Mouse (Mus musculus) cerebral cortex, adult 2 months (tissue): ENCODE results near the gene Rras.

Source experiments
- WGBS: fragments of 180-500 bp; shearing (Covaris S2); methylation state at CpG from one replicate; pipeline ENCODE4 v1.1.7; 2018; 5-methylcytosine and 5-hydroxymethylcytosine counted together

The Rras gene

GRCm38 (mm10) chr7:45025601-45026220 lies 8.0 kb downstream of the Rras start:
- 46% methylated on average over 8 of the region's 8 CpGs for WGBS

DNA sequence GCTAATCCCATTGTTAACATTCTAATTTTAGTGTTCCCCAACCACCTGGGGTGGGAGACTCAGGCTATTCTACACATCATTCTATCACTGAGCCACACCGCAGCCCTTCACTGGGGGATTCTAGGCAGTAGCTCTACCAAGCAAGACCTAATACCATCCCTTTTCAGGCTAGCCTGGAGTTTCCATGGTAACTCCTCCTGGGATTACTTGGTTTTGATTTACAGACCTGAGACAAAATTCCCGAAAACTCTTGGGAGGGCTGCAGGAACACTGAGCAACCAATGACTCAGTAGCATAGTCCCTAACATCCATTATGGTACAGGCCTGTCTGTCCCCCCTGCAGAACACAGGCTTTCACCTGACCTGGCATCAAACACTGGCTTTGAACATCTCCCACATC lies 8.5 kb downstream of the Rras start:
- WGBS = 62% methylated on average over 2 of the region's 2 CpGs

DNA sequence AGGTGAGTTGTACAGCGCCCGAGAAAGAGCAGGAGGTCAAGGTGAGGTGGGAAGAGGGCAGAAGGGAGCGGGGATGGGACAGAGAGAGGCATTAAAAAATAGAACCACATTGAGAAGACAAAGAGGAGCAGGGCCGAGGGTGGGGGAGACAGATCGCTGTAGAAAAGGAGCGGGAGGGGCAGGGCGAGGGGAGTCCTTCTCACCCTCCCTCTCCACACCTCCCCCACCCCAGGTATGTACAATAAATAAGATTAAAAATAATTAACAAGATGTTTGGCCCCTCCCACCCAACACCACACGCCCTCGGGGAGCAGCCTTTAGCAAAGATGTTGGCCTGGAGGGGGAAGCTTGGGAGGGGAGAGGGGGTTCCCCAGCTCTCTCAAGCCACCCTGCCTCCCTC lies 10.0 kb downstream of the Rras start:
- WGBS = 91% methylated on average over 9 of the region's 9 CpGs

- WGBS = 91% methylated on average over 11 of the region's 11 CpGs
Measured at GRCm38 (mm10) chr7:45028351-45028750, 10.6 kb downstream of the Rras start.

DNA sequence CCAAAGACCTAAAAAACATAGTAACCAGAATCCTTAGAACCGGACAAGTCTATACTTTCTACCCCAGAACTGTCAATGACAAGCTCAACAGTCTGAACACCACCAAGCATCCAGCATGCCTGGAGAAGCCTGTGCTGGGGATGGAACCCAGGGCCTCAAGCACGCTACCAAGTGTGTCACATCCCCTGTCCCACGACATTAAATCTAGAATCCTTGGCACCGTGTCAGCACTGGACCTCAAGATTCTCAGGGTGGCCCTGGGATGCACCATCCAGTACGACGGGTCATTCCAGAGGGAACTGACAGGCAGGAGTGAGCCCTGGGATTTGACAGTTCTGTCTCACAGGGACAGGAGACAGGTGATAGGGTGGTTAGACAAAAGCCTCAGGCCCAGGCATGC lies 12.2 kb downstream of the Rras start:
- 89% methylated on average over 6 of the region's 6 CpGs for WGBS

GRCm38 (mm10) chr7:45030857-45031256 lies 13.1 kb downstream of the Rras start:
- WGBS = 94% methylated on average over 8 of the region's 8 CpGs

DNA sequence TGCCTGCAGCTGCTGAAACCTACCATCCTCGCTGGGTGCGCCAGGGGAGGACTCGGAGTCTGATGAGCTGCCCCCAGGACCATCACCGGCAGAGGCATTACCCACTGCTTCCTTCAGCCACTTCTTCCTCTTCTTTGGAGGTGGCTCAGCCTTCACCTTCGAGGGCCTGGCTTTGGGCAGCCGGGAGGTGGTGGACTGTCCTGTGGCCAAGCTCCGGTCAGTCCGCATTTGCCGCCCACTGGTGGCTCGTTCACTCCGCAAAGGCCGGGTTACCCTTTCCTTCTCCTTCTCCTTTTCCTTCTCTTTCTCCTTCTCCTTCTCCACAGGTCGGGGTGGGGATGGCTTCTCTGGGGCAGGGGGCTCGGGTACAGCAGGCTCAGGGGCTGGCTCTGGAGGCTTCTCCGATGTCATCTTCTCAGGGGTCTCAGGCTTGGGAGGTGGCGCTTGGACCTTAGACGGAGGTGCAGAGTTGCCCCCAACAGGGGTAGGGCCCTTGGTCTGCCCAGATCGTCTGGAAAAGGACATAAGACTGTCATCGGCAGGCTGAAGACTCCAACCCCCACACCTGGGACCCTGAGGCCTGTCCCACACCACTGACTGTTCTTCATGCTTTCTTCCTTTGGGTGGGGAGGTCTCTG lies 16.1 kb downstream of the Rras start:
- WGBS = 94% methylated on average over 19 of the region's 19 CpGs

DNA sequence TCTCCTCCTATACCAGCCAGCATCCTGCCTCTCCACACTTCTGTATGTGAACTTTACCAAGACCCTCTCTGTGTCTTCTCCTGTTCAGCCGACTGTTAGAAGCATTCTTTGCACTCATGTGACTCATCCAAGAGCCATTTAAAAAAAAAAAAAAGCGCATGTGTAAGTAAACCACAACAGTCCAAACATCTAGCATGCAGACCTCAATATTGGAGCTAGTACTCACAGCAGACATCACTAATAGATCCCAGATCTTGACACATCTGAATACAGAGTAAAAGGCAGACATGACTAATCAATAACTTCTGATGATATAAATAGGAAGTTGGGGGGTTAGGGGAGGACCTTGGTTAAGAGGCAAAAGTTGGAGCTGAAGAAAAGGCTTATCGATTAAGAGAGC lies 17.9 kb downstream of the Rras start:
- 83% methylated on average over 3 of the region's 3 CpGs for WGBS

- WGBS = 91% methylated on average over 11 of the region's 11 CpGs
Measured at GRCm38 (mm10) chr7:45036702-45037101, 18.9 kb downstream of the Rras start.

DNA sequence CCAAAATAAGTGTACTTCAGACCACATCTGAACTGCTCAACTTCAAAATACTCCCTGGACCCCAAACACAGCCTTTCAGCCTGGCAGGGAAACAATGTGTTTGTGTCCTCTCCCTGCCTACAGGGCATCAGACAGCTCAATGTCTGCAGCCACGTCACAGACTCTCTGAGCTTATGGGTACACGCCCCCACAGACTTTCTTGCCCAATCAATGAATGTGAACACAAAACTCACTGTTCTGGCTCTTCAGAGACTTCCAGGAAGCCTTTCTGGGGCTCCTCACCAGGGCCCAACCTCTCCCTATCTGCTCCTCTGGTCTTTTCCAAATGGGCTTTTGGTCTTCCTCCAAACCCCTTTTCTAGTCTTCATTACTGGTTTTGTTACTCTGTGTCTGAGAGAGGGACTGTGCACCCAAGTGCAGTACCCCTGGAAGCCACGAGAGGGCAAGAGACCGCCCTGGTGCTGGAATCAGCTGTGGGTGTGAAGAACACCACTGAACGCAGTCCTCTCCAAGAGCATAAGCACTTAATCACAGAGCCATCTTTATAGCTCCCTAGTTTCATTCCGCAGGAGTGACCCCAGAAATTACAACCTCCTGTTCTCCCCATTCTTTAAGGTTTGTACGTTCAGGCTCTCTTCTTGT lies 20.1 kb downstream of the Rras start:
- WGBS = 62% methylated on average over 7 of the region's 7 CpGs

DNA sequence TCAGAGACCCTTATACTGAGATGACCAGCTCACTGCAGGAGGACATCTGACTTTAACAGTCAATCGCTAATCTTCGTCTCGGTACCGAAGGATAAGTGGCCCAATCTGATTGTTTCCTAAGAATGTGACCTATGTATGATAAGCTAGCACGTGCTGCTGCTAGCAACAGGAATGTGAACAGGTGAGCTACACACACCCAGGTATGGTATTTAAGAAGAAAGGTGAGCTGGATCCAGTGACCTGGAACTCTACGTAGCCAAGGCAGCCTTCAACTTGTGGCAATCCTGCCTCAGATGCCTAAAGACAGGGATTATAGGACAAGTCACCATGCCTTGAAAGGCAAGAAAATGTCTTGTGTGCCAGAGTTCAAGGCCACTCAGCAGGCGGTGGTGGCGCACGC lies 20.6 kb downstream of the Rras start:
- 98% methylated on average over 9 of the region's 9 CpGs for WGBS

GRCm38 (mm10) chr7:45040851-45041250 lies 23.1 kb downstream of the Rras start:
- WGBS = 91% methylated on average over 9 of the region's 9 CpGs

GRCm38 (mm10) chr7:45043307-45043706 lies 25.5 kb downstream of the Rras start:
- WGBS = 74% methylated on average over 14 of the region's 14 CpGs

- WGBS = 93% methylated on average over 22 of the region's 22 CpGs
Measured at GRCm38 (mm10) chr7:45045741-45046140, 28.0 kb downstream of the Rras start.

DNA sequence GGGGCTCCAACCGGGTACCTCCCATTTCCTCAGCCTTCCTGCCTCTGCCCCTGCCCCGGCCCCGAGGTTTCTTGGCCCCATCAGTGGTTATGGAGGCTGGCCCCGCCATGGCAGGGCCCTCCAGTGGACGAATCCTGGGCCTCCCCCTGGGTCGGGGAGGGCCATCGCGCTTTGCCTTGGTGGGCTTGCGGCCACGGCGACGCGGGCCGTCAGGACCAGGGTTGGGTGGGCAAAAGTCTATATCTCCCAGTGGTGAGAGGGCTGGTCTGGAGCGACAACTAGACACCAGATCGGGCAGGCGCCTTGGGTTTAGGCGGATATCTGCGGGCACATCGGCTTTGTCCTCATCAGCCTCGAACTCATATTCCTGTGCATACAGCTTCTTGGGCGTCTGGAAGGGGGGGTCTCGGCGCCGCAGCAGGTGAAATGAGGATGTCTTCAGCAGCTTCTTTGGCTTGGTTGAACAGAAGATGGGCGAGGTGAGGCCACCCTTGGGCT lies 29.1 kb downstream of the Rras start:
- 92% methylated on average over 26 of the region's 26 CpGs for WGBS

DNA sequence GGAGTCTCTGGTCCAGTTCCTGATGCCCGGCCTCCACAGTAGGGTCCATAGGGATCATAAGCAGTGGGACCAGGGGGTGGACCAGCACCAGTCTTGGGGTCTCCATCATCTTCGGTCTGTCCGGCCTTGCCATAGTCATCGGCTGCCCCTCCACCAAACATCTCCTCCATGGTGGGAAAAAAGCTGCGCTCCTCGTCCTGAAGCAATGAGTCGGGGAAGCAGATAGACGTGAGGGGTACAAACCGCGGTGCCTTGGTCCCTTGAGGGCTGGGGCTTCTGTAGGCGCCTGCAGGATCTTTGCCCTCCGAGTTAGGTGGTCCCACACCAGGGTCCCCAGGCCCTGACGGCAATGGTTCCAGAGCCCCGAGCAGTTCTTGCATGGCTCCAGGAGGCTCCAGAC lies 29.7 kb downstream of the Rras start:
- WGBS = 94% methylated on average over 14 of the region's 14 CpGs

- 85% methylated on average over 38 of the region's 38 CpGs for WGBS
Measured at GRCm38 (mm10) chr7:45048001-45048890, 30.5 kb downstream of the Rras start.

DNA sequence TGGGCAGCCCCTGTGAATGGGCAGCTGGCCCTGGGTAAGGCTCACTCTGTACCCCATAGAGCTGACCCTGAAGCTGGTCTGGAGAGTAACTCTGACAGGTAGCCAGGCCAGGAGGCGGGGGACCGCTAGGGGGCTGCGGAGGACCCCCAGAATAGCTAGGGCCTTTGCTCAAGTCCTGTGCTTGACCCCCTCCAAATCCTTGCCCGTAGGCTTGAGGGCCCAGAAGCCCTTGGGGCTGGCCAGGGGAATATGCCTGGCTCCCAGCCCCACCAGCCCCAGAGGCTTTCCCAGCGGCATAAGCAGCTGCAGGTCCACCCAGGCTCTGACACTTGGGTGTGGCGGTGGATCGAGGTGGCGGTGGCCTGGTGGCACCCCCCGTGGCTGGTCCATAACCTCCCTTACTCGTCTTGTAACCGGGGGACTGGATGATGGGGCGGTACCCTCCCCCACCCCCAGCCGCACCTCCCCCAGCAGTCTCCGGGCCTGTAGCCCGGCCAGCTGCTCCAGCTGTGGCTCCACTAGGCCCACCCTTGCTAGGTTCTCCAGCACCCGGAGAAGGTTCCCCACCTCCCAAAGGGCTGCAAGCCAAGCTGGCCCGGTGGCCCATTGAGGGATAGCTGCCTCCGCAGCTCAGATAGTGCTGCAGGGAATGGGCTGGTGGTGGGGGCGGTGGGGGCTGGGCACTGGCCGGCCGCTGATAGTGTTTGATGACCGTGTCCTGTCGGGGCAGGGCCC lies 31.3 kb downstream of the Rras start:
- WGBS = 81% methylated on average over 23 of the region's 23 CpGs

GRCm38 (mm10) chr7:45050945-45051600 lies 33.3 kb downstream of the Rras start:
- 12% methylated on average over 16 of the region's 16 CpGs for WGBS

- 9% methylated on average over 13 of the region's 13 CpGs for WGBS
Measured at GRCm38 (mm10) chr7:45051601-45051974, 33.8 kb downstream of the Rras start.
